Mouse (Mus musculus): Measurements from ENCODE around the gene Wdr31. TPM values are rescaled to one million over a fixed set of nuclear protein-coding genes. Genes with fewer than 3 reads are reported as not detected.

The Wdr31 gene
- total RNA-seq, 1 experiment from 2014 or later: not detected

DNA sequence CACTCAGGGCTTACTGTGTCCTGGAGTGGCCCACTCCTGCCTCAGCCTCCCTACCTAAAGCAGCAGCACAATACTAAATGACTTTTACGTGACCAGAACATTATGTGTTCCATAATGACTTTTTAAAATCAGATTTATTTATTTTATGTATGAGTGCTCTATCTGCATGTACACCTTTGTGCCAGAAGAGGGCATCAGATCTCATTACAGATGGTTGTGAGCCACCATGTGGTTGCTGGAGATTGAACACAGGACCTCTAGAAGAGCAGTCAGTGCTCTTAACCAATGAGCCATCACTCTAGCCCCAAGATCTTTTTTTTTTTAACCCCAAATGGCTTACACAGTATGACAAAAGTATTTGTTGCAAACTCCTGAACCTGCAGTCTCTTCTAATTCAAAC, 2.5 kb downstream of the Wdr31 start:
- ATAC-seq (replicated peaks; ENCODE audit: insufficient number of reproducible peaks, low FRiP score, low TSS enrichment, poor library complexity, severe bottlenecking): no peak

DNA sequence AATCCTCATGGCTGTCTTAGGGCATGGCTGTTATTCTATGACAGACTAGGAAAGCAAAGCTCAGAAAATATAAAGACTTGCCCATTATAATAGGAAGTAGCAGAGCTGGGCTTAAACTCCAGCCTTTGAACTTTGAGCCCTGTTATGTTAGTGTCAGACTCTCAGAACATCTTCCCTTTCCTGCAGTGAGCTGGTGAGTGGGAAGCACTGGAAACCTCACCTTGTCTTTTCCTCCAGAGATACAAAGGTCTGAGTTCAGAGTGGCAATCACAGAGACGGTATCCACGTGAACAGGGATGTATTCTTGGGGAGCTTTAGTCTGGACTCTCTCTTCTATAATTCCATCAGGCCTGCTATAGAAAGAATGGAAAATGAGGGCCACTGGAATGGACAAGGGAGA, 7.6 kb downstream of the Wdr31 start:
- ATAC-seq (replicated peaks; ENCODE audit: insufficient number of reproducible peaks, low FRiP score, low TSS enrichment, poor library complexity, severe bottlenecking): no peak

DNA sequence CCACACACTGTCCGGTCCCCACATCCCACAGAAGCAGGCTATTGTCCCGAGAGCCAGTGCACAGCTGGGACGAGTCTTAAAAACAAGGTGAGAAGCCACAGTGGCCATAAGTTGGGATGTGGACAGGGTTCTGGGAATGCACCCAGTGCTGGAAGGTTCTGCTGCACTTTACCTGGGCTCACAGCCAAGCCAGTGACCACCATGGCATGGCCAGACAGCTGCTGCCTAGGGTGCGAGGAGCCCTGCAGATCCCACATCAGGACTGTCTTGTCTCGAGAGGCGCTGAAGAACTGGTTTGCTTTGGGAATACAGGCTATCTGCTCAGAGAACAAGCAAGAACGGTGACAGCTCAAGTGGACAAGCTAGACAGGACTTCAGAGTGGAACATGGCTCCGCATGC, 10.3 kb downstream of the Wdr31 start:
- ATAC-seq (replicated peaks; ENCODE audit: insufficient number of reproducible peaks, low FRiP score, low TSS enrichment, poor library complexity, severe bottlenecking): no peak

DNA sequence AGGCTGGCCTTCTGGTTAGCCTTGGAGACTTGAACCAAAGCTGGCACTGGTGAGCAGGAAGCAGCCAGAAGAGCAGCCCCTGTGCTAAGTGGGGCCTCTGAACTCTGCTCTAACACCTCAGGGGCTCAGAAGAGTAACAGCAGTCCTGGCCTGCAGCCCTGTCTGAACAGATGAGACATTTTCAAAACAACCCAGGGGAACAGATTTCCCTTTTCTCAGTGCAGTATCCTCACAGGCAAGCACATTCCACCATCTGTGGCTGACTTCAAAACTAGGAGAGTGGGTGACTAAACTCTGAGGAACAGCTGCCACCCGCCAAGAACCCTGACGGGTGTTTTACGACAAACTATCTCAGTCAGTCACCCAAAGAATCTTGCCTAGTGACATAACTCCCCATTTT, 11.6 kb downstream of the Wdr31 start:
- ATAC-seq (replicated peaks; ENCODE audit: insufficient number of reproducible peaks, low FRiP score, low TSS enrichment, poor library complexity, severe bottlenecking): no peak

DNA sequence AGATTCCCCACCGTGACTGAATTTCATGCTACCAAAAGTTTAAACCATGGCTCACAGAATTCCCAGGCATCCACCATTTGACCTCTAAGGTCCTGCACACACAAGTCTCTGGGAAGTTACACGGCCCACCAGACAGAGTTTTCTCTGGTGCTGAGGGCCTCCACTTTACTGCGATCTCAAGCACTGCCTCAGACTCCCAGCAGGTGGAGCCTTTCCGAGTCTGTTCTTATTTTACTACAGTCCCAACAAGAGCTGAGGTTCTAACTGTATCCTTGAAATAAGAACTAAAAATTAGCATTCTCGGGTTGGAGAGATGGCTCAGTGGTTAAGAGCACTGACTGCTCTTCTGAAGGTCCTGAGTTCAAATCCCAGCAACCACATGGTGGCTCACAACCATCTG, 15.7 kb downstream of the Wdr31 start:
- no peak for ATAC-seq (replicated peaks; ENCODE audit: insufficient number of reproducible peaks, low FRiP score, low TSS enrichment, poor library complexity, severe bottlenecking)

DNA sequence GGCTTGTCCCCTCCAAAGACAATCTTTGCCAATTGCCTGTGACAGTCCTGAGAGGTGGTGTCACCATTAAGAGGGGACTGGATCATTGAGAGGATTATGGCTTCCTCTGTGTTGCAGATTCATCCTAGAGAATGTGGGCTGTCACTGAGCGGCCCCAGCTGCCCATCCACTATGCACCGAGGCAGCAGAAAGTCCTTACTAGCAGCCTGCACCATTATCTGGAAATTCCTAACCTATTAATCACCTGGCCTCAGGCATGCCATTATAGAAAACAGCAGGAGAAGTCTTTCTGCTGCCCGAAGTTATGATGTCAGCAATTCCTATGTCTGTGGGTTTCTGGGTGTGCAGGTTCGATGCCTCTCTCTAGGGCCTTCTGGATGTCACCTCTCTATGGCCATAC, 29.7 kb downstream of the Wdr31 start:
- no peak for ATAC-seq (replicated peaks; ENCODE audit: insufficient number of reproducible peaks, low FRiP score, low TSS enrichment, poor library complexity, severe bottlenecking)

DNA sequence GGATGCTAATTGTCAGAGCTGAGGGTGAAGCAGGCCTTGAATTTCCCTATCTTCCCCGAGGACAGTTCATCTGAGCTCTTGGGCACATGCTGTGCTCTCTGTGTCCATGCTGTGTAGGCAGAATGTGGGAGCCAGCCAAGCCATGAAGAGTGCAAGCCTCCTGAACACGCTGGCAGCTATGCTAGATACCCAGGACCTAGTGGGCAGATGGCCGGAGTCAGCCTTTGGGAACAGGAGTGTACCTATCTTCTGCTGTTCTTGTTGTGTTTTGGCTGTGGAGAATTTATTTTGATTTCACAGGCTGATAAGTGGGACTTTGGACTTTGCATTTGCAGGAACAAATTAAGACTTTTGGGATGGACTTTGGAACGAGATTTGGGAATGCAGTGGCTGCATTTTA, 30.2 kb downstream of the Wdr31 start:
- ATAC-seq (replicated peaks; ENCODE audit: insufficient number of reproducible peaks, low FRiP score, low TSS enrichment, poor library complexity, severe bottlenecking): no peak

DNA sequence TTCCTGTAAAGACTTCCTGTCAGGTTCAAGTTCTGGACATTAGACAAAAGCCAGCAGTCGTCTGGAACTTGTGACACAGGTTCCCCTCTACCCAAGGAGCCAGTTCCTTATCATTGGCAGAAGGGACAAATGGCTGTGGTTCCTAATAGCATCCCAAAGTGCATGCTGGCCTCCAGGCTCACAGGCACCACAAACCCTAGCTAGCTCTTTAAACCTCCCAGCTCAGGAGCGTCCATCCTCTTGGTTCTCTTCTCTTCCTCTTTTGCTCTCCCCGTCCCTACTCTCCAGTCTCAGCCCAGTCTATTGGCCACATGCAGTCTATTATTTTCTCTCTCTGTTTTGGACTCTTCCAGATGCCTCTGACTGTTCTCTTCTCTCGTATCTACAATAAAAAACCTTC, 30.9 kb downstream of the Wdr31 start:
- ATAC-seq (replicated peaks; ENCODE audit: insufficient number of reproducible peaks, low FRiP score, low TSS enrichment, poor library complexity, severe bottlenecking): no peak

DNA sequence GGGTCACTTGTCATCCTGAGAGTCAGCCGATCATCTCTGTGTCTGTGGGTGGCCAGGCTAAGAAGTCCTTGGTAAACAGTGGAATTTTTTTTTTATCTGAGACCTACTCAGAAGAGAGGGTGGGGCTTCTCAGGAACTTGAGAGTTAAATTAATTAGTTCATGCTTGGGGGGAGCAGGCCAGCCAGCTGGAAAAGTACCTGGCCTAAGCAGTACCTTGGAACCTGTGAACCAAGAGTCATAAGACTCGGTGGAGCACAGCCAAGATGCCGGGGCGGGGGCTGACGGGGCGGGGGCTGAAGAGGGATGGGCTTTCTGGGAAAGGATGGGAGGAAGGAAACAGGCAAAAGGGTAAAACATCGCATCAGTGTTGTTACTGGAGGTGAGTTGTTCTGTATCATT, 32.8 kb downstream of the Wdr31 start:
- ATAC-seq (replicated peaks; ENCODE audit: insufficient number of reproducible peaks, low FRiP score, low TSS enrichment, poor library complexity, severe bottlenecking): no peak

DNA sequence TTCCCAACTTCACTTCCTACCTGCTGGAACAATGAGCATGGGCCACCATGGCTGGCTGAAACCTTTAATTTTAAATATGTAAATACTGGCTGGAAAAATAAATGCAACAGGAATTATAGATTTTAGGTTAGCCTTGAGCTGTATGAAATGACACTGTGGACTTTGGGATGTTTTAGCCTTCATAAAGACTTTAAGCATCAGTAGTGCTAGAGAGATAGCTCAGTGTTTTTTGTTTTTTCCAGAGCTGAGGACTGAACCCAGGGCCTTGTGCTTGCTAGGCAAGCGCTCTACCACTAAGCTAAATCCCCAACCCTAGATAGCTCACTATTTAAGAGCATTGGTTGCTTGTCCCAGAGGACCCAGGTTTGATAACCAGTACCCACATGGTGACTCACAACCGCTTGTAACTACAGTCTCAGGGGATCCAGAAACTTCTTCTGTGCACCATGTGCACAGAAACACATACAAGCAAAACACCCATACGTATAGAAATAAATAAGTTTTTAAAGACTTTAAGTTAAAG, 33.4 kb downstream of the Wdr31 start:
- ATAC-seq (replicated peaks; ENCODE audit: insufficient number of reproducible peaks, low FRiP score, low TSS enrichment, poor library complexity, severe bottlenecking): no peak

DNA sequence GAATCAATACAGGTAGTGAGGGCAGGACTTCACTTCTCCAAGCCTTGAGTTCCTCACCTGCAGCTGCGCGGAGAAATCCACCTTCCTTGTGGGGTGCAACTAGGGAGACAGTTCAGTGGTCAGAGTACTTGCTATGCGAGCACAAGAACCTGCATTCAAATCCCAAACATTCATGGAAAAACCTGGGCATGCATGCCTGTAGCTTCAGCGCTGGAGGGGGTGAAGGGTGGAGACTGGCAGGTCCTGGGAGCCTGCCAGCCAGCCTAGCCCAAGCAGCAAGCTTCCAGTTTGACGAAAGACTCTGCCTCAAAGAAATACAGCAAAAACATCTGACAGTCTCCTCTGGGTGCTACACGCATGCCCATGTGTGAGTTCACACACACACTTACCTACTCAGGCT, 35.6 kb downstream of the Wdr31 start, which contains the start of gene Rnf183:
Gene Rnf183, minus strand, starts transcription at position 172 of the 400 bp plus-strand sequence.
- no peak for ATAC-seq (replicated peaks; ENCODE audit: insufficient number of reproducible peaks, low FRiP score, low TSS enrichment, poor library complexity, severe bottlenecking)

DNA sequence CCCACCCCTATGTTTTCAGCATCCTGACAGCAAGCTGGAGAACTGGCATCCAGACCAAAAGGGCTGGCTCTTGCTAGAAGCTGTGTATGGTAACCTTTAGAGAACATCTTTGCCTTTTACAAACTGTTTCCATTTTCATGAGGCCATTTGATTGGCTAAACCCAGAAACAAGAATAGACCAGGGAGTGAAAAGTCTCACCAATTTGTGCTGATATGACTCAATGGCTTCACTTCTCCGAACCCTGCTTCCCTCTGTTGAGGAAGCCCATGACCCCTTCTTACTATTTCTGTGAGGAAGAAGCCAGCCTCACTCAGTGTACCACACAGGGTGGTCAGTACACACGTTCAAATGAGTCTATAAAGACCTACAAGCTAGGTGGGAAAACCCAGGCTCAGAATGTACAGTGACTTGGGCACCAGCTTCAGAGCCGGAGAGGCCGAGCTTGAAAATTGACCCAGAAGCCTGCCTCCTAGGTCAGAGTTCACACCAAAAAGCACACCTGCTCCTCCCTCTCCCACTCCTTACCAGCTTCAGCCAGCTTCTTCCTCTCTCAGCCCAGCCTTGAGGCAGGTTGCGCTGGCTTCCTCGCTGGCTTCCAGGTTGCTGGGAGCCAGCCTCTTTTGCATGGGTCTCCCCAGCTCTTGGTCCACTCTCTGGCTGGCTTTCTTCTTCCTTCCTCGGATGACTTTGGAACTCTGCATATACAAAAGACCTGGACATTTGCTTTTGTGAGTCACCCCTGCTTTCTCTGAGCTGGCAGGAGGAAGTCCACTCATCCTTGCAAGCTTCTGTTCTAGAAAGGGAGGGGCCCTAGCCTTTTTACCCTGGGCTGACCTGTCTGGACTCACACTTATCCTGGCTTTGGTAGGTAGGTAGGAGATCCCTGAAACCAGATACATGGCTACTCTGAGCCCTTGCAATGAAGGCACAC, 36.5 kb downstream of the Wdr31 start:
- no peak for ATAC-seq (replicated peaks; ENCODE audit: insufficient number of reproducible peaks, low FRiP score, low TSS enrichment, poor library complexity, severe bottlenecking)

DNA sequence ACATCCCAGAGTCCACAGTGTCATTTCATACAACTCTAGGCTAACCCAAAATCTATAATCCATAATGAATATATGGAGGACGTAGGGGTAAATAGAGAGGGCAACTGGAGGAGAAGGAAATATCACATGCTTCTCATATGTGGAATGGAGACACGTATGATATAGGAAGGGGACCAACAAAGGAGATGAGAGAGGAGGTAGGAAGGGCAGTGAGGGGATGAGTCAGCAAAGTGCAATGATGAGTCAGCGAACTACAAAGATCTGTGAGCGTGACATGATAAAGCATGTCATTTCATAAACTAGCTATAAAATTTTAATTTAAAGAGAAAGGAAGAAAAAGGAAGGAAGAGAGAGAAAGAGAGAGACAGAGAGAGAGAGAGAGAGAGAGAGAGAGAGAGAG, 39.2 kb downstream of the Wdr31 start:
- ATAC-seq (replicated peaks; ENCODE audit: insufficient number of reproducible peaks, low FRiP score, low TSS enrichment, poor library complexity, severe bottlenecking): no peak

DNA sequence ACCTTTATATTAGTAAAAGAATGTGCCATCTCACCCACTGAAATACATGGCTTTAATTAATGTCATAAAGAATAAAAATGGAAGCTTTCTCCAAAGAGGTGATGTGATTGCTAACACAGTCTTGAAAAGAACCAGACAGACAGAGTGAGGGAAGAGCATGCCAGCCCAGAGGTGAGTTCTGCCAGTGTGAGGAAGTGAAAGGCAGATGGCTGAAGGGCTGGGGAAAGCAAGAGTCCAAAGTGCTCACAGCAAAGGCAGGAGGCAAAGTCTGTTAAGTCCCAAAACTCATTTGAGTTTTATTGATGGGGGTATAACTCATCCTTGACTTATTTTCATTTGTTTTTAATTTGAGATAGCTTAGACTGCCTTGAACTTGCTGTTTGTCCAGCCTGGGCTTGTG, 40.0 kb downstream of the Wdr31 start:
- no peak for ATAC-seq (replicated peaks; ENCODE audit: insufficient number of reproducible peaks, low FRiP score, low TSS enrichment, poor library complexity, severe bottlenecking)

DNA sequence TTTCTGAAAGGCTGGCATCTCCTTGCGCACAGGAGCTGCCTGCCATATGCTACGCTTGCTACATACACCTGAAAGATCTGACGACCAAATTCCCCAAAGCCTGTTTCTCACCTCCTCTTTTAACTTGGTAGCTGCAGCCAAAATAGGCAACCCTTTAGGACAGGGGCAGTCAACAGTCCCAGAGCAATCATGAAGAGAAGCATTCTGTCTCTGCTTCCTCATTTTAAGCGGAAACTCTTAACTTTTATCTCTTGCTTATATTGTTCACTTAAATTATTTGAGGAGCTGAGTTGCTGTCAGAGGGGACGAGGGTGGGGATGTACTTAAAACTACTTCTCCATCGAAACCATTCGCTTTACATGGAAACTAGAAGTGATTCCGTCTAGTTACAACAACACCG, 41.1 kb downstream of the Wdr31 start:
- ATAC-seq (replicated peaks; ENCODE audit: insufficient number of reproducible peaks, low FRiP score, low TSS enrichment, poor library complexity, severe bottlenecking): no peak

DNA sequence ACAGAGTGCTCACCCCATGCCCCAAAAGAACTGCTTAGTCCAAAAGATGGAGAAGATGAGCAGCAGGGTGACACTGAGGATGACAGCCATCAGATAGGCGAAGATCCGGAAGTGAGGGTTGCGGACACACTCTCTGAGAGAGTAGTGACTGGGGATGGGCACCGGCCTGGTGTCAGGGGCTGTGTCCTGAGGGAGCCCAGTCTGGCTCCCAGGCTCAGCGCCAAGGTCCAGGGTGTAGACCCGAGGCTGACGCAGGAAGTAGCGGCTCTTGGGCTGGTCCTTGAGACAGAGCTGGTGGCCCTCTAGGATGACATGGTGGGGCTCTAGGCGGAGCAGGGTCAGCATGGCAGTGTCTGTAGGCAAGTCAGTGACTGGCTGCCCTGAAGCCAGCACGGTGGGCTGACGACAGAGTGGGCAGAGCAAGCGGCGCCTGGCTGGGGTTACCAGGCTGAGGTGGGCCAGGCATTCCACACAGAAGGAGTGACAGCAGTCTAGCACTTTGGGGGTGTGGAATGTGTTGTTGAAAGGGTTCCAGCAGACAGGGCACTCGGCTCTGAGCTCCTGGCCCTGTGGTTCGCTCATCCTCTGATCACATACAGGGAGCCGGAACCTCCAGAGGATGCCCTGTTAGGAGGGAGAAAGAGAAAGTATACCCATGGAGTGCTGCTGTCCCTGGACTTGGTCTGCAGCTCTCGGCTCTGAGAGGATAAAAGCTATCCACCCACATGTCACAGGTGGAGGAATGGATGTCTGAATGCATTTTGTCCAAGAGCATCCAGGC, 42.5 kb downstream of the Wdr31 start:
- no peak; the same call in 1 of the 2 replicates for ATAC-seq (replicated peaks; ENCODE audit: insufficient number of reproducible peaks, low FRiP score, low TSS enrichment, poor library complexity, severe bottlenecking)

DNA sequence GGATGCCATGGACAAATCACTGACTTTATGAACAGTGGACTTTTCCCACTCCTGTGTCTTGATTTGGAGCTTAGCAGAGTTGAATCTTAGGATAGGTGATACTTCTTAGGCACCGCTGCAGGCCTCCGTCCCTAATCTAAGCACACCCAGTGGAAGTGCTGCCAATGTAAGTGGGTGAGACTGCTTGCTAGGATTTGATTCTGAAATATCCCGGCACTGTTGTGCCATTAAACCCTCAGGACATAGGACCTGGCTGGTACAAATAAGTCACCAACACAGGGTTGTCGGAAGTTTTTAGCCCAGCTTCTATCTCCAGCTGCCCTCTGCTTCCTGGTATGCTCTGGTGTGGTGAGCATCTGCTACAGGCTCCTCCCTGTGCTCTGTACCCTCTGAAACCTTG, 44.8 kb downstream of the Wdr31 start:
- ATAC-seq (replicated peaks; ENCODE audit: insufficient number of reproducible peaks, low FRiP score, low TSS enrichment, poor library complexity, severe bottlenecking): no peak

DNA sequence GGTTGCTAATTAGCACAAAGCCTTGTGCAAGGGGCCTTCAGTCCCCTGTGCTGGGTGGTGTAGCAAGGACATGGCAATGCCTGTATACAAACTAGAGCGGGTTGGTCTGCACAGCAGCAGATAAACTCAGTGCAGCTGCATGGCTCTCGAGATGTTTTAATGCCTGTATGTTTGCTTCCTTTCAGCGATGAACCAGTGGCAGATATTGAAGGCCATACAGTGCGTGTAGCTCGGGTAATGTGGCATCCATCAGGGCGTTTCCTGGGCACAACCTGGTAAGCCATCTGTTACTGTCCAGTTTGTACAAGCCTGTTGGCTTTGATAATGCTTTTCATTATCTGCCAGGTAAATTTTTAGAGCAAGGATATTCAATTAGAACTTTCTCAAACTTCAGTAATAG, 51.6 kb downstream of the Wdr31 start:
- no peak for ATAC-seq (replicated peaks; ENCODE audit: insufficient number of reproducible peaks, low FRiP score, low TSS enrichment, poor library complexity, severe bottlenecking)

DNA sequence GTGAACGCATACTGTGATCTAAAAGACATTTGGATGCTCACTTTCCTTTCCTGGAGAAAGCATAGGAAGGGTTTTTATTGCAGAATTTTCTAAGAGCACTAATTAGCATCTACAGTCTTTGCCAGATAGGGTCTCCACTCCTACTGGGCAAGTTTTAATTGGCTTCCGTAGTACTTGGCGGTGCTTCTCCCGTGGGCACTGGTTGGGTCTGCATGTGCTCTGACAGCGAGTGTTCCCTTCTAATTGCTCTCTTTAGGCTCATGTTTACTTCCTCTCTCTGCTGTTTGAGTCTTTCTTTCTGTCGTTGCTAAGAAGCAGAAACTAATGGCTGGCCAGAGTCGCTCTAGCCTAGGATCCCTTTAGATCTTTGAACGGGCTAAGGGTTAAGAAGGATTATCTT, 52.2 kb downstream of the Wdr31 start:
- ATAC-seq (replicated peaks; ENCODE audit: insufficient number of reproducible peaks, low FRiP score, low TSS enrichment, poor library complexity, severe bottlenecking): no peak

DNA sequence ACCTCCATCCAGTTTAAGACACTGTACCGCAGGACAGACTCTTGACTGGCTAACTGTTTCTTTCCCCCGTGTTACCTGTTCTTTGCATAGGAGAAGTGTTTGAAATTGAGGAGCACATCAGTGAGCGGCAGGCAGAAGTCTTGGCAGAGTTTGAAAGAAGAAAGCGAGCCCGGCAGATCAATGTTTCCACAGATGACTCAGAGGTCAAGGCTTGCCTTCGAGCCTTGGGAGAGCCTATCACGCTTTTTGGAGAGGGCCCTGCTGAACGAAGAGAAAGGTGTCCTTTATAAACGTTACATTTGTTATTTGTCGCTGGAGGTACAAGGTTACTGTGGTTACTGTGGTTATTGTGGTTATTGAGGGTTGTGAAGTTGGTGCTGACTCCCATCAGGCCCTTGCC, 59.1 kb downstream of the Wdr31 start:
- no peak for ATAC-seq (replicated peaks; ENCODE audit: insufficient number of reproducible peaks, low FRiP score, low TSS enrichment, poor library complexity, severe bottlenecking)
